Mouse (Mus musculus) kidney, embryonic 15.5 days (tissue): ENCODE data around the gene Galt. TPM values are rescaled to one million over a fixed set of nuclear protein-coding genes. Genes with fewer than 3 reads are reported as not detected.
"Not testable (repeated sequence)": the region's sequence is repeated elsewhere in the genome, so short reads cannot be mapped to it uniquely, and the experiment has no call there.

Source experiments
- ATAC-seq: fragments of 200-750 bp; cut with Nextera tagmentation; replicated peaks from 2 replicates; pipeline ENCODE4 v1.8.0; 2017; ENCODE audit warnings: moderate TSS enrichment; ENCODE audit not compliant: low FRiP score
- H3K27ac ChIP-seq: fragments of 300-500 bp; sonication (generic); 2 replicates; pipeline ENCODE4 v1.5.1; 2015; ENCODE audit warnings: mild to moderate bottlenecking, inconsistent platforms
- H3K27me3 ChIP-seq: fragments of 300-500 bp; sonication (generic); 2 replicates; pipeline ENCODE4 v1.6.1; 2015; ENCODE audit warnings: inconsistent platforms
- H3K36me3 ChIP-seq: fragments of 300-500 bp; sonication (generic); 2 replicates; pipeline ENCODE4 v1.6.1; 2015; ENCODE audit warnings: inconsistent platforms
- H3K4me1 ChIP-seq: fragments of 300-500 bp; sonication (generic); 2 replicates; pipeline ENCODE4 v1.6.1; 2015; ENCODE audit warnings: inconsistent platforms
- H3K4me2 ChIP-seq: fragments of 300-500 bp; sonication (generic); 2 replicates; pipeline ENCODE4 v1.6.1; 2015; ENCODE audit warnings: moderate library complexity, mild to moderate bottlenecking, inconsistent platforms
- H3K4me3 ChIP-seq: fragments of 300-500 bp; sonication (generic); replicated peaks from 2 replicates; pipeline ENCODE4 v1.5.1; 2015; ENCODE audit warnings: mild to moderate bottlenecking, inconsistent platforms
- H3K9ac ChIP-seq: fragments of 300-500 bp; sonication (generic); 2 replicates; pipeline ENCODE4 v1.6.1; 2015; ENCODE audit warnings: mild to moderate bottlenecking, inconsistent platforms
- H3K9me3 ChIP-seq: fragments of 300-500 bp; sonication (generic); replicated peaks from 2 replicates; pipeline ENCODE4 v1.6.1; 2016; ENCODE audit warnings: inconsistent platforms
- WGBS: fragments of 180-500 bp; shearing (Covaris S2); methylation state at CpG from one replicate; pipeline ENCODE4 v1.1.7; 2015; ENCODE audit warnings: mixed read lengths; 5-methylcytosine and 5-hydroxymethylcytosine counted together
- polyA plus RNA-seq: library from polyadenylated mRNA; unstranded; fragments of >200 nt; fragmentation: Nextera tagmentation; extraction: Ambion mirVana; gene quantifications from 2 replicates; pipeline ENCODE4 v1.2.1, GENCODE M21; 2015

Gene Galt
- polyA plus RNA-seq, 1 experiment from 2014 or later: 52.5 TPM

GRCm38 (mm10) chr4:41783197-41783596 is 28.2 kb downstream of the Galt start:
- H3K27me3 ChIP-seq, H3K27ac ChIP-seq, H3K4me2 ChIP-seq, H3K36me3 ChIP-seq, H3K4me1 ChIP-seq, ATAC-seq, H3K4me3 ChIP-seq, H3K9ac ChIP-seq, H3K9me3 ChIP-seq: not testable (repeated sequence)
- 23% methylated on average over 3 of the region's 3 CpGs for WGBS

Other genes starting within 250 kb of the Galt start
- gene 1110017D15Rik, start 237.9 kb upstream of the Galt start, polyA plus RNA-seq: 0.55 TPM in 1 of 2 replicates, not detected in the other
- gene Fam219a, start 185.7 kb upstream of the Galt start, polyA plus RNA-seq: 1.9 and 2.8 TPM in 2 replicates
- gene Dnaic1, start 185.5 kb upstream of the Galt start, polyA plus RNA-seq: 1.6 and 1.7 TPM in 2 replicates
- gene Enho, start 114.9 kb upstream of the Galt start, polyA plus RNA-seq: 19.1 and 22.6 TPM in 2 replicates
- gene Cntfr, start 58.1 kb upstream of the Galt start, polyA plus RNA-seq: 19.8 and 22.1 TPM in 2 replicates
- gene Il11ra1, start 55.2 kb upstream of the Galt start, polyA plus RNA-seq: 137 and 157 TPM in 2 replicates
- gene Rpp25l, start 41.7 kb upstream of the Galt start, polyA plus RNA-seq: 76.2 and 83.6 TPM in 2 replicates
- 128 and 132 TPM in 2 replicates for gene Dctn3, start 32.1 kb upstream of the Galt start, polyA plus RNA-seq
- gene Arid3c, start 24.1 kb upstream of the Galt start, polyA plus RNA-seq: 0.12 and 0.17 TPM in 2 replicates
- 79.7 and 87.4 TPM in 2 replicates for gene Sigmar1, start 929 bp downstream of the Galt start, polyA plus RNA-seq
- 36.5 and 42.4 TPM in 2 replicates for gene Ccl27a, start 19.0 kb downstream of the Galt start, polyA plus RNA-seq
- gene Gm21541, start 148.4 kb downstream of the Galt start, polyA plus RNA-seq: 21.7 and 22.4 TPM in 2 replicates
- gene Gm20878, start 186.3 kb downstream of the Galt start, polyA plus RNA-seq: 1.9 and 2.2 TPM in 2 replicates
- gene Fam205a4, start 210.8 kb downstream of the Galt start, polyA plus RNA-seq: 0.21 TPM in 2 replicates